Mouse (Mus musculus) gastrocnemius, adult 18-20 months (tissue): ENCODE results near the gene Tmem135. TPM values are rescaled to one million over a fixed set of nuclear protein-coding genes. Genes with fewer than 3 reads are reported as not detected.

Experiments used
- DNase-seq: peaks from one replicate; pipeline ENCODE4 v3.0.0; 2021; ENCODE audit warnings: low spot score
- total RNA-seq, 2 experiments: library from RNA; stranded (reverse); gene quantifications; 2 replicates each; pipeline ENCODE4 v1.2.3; 2021

Gene Tmem135
- total RNA-seq, 2 experiments from 2014 or later = 16.4 to 17.1 TPM

GRCm38 (mm10) chr7:89253317-89253716 is 150.7 kb downstream of the Tmem135 start:
- DNase-seq = no peak

GRCm38 (mm10) chr7:89251880-89252453 is 152.1 kb downstream of the Tmem135 start:
- DNase-seq = no peak

GRCm38 (mm10) chr7:89248135-89248850 is 155.7 kb downstream of the Tmem135 start:
- DNase-seq = no peak

- no peak for DNase-seq
These were observed 156.9 kb downstream of the Tmem135 start for GRCm38 (mm10) chr7:89247012-89247710.

- DNase-seq = no peak
These were observed 161.5 kb downstream of the Tmem135 start for GRCm38 (mm10) chr7:89242565-89242964.

GRCm38 (mm10) chr7:89242143-89242542 is 161.9 kb downstream of the Tmem135 start:
- no peak for DNase-seq

- DNase-seq = no peak
These were observed 164.4 kb downstream of the Tmem135 start for GRCm38 (mm10) chr7:89239592-89239991.

GRCm38 (mm10) chr7:89236592-89236991 is 167.4 kb downstream of the Tmem135 start:
- no peak for DNase-seq

- no peak for DNase-seq
These were observed 168.0 kb downstream of the Tmem135 start for GRCm38 (mm10) chr7:89235974-89236507.

GRCm38 (mm10) chr7:89232499-89233145 is 171.4 kb downstream of the Tmem135 start:
- no peak for DNase-seq

- DNase-seq = no peak
These were observed 172.7 kb downstream of the Tmem135 start for GRCm38 (mm10) chr7:89231200-89231790.

GRCm38 (mm10) chr7:89222609-89223008 is 181.4 kb downstream of the Tmem135 start:
- DNase-seq = no peak

GRCm38 (mm10) chr7:89216628-89217027 is 187.4 kb downstream of the Tmem135 start:
- DNase-seq = peak; percentile 21

GRCm38 (mm10) chr7:89216118-89216517 is 187.9 kb downstream of the Tmem135 start:
- DNase-seq = no peak

GRCm38 (mm10) chr7:89215714-89216113 is 188.3 kb downstream of the Tmem135 start:
- DNase-seq = no peak

GRCm38 (mm10) chr7:89210506-89210905 is 193.5 kb downstream of the Tmem135 start:
- no peak for DNase-seq

GRCm38 (mm10) chr7:89206165-89206564 is 197.9 kb downstream of the Tmem135 start:
- DNase-seq = no peak

GRCm38 (mm10) chr7:89205402-89205801 is 198.6 kb downstream of the Tmem135 start:
- no peak for DNase-seq

- no peak for DNase-seq
These were observed 200.9 kb downstream of the Tmem135 start for GRCm38 (mm10) chr7:89203144-89203543.

GRCm38 (mm10) chr7:89201954-89202353 is 202.1 kb downstream of the Tmem135 start:
- DNase-seq = no peak

- DNase-seq = no peak
These were observed 205.5 kb downstream of the Tmem135 start for GRCm38 (mm10) chr7:89198499-89198898.
